Mouse (Mus musculus) ES-E14 (cell line): Measurements from ENCODE around the gene Ctse.

Experiments
- HCFC1 ChIP-seq: IDR thresholded peaks from 2 replicates; pipeline ENCODE4 v1.6.1; 2012; ENCODE audit warnings: low read length, inconsistent platforms, borderline replicate concordance; ENCODE audit not compliant: insufficient read depth
- MAFK ChIP-seq: IDR thresholded peaks from 2 replicates; pipeline ENCODE4 v1.6.1; 2014; ENCODE audit warnings: mild to moderate bottlenecking, low read depth, low read length, inconsistent platforms; ENCODE audit not compliant: insufficient read depth

- TF ChIP-seq HCFC1 (no peak), MAFK (no peak)
These were observed 51.8 kb downstream of the Ctse start for GRCm38 (mm10) chr1:131689899-131690298.
